Mouse (Mus musculus) frontal cortex, postnatal 10 days (tissue): ENCODE results near the gene Zfp598.
"Not testable (repeated sequence)": the region's sequence is repeated elsewhere in the genome, so short reads cannot be mapped to it uniquely, and the experiment has no call there.

ENCODE experiments used
- DNase-seq, 2 experiments: peaks; one replicate each; pipeline ENCODE4 v3.0.0; 2022; ENCODE audit warnings: low spot score in 2 of 2, mixed read lengths in 1 of 2

The Zfp598 gene

DNA sequence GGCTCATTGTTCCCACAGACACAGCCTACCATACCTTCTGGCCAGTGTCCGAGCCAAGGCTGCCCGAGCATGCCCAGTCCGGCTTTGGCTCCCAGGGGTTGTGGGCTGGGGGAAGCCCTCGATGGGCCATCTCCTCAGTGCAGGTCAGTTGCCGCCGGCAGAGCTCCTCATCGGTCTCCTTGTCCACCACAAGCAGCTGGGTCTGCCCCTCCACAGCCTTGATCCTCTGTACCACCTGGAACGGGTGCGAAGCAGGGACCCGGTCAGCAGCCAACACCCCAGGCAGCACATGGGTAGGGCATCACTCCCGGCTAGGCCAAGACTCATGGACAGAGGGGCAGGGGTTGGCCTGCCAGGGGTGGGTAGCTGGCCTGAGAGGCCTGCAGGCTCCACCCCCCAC lies 22.0 kb upstream of the Zfp598 start:
- DNase-seq, result no peak

DNA sequence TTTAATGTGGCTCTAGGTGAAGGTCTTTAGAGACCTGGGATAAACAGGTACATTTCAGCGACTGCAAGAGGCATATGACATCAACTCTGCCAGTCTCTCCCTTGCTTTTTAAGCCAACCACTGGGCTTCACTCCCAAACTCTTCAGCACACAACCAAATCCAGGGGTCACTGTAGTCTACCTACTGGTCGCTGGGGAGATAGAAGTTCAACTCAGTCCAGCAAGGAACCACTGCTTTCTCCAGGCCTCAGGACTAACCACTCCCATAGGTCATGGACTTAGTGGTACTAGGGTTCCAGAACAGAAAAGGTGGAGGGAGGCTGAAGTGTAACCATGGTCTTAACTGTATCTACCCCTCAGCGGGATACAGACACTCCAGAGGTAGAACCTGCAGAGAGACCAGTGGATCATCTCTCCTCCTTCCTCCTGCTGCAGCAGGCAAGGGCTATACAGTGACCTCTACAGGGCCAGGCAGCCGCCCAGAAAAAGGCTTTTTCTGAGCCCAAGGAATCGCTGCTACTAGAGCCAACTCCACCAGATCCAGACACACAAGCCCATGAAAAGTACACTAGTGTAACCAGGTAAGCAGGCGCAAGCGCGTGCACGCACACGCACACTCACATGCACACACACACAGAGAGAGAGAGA lies 20.6 kb upstream of the Zfp598 start:
- DNase-seq, result no peak

DNA sequence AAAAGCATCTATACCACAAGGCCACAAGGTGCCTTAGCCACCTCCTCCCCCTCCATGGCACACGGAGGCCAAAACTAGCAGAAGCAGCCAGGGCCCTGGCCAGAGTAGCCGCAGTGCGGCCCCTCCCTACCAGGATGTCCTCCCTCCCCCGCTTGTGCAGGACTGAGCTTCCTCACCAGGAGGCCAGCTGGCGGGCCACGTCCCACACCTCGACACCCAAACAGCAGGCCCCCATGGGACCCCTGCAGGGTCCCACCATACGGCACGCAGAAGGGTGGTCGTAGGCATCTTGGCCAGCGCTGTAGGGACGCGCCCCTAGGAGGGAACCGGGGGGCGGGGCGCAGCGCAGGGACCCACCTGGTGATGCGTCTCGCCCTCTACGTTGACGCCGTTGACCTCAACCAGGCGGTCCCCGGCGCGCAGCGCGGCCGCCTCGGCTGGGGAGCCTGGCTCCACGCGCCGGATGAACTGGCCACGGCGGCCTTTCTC lies 19.9 kb upstream of the Zfp598 start:
- no peak for DNase-seq

DNA sequence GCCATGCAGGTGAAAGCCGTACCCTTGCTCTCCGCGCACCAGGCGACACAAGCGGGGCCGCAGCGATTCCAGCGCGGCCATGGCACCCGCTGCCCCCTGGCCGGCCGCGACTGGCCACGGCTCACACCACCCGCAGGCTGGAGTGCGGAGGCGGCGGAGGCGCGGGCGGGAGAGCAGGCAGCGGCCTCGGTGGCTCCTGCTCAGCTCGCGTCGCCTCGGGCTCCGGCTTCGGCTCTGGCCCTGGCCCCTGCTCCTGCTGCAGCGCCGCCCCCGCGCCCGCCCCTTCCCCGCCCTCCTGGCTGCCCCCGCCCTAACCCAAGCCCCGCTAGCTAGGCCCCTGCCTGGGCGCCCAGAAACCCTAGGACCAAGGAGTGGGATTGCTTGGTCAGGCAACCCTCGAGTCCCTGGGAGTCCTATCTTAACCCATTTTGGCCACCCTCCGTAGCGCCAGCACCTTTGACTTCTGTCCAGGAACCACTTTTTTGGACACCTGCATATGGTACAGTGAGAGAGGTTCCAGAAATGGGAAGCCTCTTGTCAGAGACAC lies 19.3 kb upstream of the Zfp598 start, which contains the start of gene Slc9a3r2:
Slc9a3r2 (minus strand) TSS at position 258 of the 547 bp plus-strand sequence.
- no peak for DNase-seq

DNA sequence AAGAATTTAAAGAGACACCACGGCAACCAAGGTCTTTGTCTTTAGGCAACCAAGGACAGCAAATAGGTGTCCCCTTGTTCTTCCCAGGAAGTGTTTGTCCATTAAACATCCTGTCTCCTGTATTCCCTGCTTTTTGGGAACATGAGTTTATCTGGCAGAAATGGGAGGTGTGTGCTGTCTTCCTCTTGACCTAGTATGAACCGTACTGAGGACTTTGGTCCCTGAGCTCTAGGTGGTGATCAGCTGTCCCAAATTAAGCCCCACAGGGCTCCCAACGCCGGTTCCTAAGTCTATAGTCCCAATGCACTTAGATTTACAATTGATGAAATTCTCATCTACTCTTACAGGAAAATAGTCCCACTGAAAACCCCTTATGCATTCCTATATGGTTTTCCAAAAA lies 18.7 kb upstream of the Zfp598 start:
- no peak for DNase-seq

DNA sequence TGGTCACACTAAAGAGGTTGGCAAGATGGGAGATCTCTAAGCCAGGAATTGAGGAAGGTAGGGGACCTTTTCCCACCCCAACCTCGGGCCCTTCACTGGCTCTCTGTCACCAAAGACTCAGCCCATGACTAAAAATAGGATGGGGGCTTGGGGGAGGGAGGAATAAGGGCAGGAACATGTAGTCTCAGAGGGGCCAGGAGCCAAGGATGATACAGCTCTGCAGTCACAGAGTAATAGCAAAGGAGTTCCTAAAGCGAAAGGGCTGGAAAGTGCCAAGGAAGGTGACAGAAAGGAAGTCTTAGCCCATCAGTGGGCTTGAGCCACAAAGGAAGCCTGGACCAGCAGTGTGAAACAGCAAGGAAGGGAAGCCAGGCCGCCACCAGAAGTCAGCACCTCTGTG lies 17.7 kb upstream of the Zfp598 start:
- no peak for DNase-seq

DNA sequence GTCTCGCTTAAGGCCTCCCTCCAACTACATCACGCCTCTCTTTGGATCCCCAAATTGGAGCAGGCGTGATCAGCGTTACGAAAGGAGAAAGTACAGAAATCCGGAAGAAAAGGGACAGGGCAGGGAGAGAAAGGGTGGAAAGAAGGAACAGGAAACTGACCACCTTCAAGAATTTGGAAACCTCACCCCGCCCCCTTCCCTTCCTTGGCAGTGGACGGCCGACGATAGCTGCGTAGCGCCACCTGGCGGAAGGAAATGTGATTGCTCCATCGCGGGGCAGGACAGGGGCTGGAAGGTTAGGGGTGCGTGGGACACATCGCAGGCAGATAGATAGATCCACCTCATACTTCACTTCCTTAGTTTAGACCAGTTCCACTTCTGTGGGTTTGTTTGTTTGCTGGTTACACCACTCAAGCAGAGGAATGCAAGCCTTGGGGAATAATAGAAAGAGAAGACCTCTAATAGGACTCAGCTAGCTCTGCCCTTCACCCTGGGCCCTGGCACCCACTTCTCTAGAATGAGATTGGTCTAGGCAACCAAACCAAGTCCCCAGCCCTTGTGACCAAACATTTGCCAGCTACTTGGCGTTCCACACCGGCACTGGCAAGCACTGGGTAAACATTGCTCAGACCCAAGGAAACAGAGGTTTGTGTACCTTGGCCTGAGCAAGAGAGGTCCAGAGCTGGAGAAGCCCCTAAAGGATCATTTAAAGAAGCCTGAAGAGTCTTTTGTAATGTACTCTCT lies 15.3 kb upstream of the Zfp598 start:
- DNase-seq, result peak in 1 of 2 experiments; percentile 56

DNA sequence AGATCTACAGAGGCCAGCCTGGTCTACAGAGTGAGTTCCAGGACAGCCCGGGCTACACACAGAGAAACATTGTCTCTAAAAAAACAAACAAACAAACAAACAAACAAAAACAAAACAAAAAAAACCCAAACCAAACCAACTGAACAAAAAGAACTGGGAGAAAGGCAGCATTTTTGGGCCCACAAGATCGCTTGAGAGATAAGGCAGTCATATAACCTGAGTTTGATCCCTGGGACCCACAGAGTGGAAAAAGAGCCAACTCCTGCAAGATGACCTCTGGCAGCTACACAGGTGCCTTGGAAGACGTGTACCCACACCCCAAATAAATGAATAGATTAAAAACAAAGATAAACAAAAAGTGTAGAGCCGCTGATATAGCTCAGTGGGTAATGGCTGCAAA lies 14.5 kb upstream of the Zfp598 start:
- no peak for DNase-seq

DNA sequence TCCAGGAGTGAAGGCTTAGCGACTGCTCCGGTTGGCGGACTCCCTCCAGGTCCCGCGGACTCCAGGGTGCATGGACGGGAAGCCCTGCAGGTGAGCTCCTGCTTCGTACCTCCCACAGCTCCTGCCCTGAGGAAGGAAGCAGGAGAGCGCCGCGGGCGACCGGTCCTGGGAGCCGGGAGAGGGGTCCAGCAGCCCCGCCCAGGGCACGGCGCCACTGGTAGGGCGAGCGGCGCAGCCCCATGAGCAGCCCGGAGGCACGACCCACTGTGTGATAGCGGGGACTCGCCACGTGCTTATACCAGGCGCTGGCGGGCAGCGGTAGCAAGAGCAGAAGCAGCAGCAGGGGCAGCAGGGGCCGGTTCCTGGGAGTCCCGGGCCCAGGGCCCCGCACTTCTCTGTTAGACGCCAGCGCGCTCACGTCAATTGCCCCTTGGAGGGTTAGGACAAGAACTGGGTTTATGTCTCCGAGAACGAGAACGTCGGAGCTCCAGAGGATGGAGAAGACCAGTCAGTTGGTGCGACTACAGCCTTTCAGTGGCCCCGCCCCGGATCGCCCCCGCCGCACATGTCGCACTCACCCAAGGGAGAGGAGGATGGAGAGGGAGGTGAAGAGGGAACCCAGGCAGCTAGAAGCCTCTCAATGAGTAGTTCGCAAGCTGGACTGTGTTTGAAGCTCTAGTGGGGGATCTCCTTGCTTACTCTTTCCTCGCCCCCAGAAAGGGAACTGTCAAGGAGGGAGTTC lies 11.3 kb upstream of the Zfp598 start, which contains the start of gene Npw:
Npw (minus strand) TSS at position 441 of the 742 bp plus-strand sequence.
- no peak for DNase-seq

DNA sequence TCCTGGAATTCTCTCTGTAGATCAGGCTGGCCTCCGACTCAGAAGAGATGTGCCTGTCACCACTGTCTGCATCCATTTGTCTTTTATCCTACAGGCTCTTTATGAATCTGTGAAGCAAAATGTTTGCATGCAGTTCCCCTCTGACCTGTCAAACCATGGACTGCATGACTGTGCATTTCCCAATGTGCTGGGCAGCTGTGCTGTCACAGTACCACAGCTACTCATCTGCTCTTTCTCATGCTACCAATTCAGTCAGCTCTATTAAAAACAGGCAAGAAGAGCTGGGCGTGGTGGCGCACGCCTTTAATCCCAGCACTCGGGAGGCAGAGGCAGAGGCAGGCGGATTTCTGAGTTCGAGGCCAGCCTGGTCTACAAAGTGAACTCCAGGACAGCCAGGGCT lies 2.5 kb upstream of the Zfp598 start:
- not testable (repeated sequence) for DNase-seq

DNA sequence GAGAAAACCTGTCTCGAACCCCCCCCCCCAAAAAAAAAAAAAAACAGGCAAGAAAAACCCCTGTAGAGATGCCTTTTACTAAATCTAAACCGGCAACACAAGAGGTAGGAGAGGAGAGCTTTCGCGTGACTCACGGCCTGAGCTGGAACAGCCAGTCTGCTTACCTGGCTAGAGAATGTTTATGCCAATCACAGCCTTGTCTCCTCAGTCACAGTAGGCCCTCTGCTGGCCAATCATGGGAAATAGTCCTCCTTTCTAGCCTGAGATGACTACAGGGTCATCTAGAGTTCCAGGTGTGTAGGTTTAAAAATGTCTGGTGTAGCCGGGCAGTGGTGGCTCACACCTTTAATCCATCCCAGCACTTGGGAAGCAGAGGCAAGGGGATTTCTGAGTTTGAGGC lies 2.1 kb upstream of the Zfp598 start:
- no peak for DNase-seq

DNA sequence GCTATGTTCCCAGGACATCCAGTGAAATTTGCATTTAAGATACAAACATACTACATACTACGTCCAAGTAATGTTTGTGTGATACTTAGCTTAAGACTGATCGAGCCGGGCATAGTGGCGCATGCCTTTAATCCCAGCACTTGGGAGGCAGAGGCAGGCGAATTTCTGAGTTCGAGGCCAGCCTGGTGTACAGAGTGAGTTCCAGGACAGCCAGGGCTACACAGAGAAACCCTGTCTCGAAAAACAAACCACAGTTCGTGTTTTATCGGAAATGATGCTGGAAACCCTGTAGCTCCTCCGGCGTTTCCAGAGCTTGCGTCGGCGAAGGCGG lies 308 bp upstream of the Zfp598 start:
- not testable (repeated sequence) for DNase-seq

DNA sequence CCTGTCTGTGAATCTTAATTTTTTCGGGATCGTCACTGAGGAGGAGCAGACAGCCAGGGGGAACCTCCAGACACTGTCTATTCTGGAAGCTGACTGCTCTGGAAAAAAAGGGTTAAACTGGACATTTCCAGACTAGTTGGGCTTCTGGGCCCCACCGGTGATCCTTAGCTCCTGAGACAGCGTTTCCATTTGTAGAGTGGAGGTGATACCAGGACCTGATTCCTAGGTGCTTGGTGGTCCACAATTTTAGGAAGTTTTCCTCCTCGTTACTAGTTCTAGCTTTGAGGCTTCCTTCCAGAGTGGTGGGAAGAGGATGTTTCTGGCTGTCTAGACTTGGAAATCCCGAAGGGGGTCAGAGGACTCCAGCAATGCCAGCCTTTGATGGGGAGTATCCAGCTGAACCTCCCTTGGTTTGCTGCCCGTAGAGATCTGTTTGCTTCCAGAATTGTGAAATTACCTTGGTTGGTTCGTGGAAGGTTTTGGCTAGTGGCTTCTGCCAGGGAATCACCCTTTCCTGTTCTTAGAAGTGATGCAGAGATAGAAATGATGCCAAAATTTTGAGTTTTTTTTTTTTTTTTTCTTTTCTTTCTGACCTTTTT lies 858 bp downstream of the Zfp598 start:
- DNase-seq, result no peak

DNA sequence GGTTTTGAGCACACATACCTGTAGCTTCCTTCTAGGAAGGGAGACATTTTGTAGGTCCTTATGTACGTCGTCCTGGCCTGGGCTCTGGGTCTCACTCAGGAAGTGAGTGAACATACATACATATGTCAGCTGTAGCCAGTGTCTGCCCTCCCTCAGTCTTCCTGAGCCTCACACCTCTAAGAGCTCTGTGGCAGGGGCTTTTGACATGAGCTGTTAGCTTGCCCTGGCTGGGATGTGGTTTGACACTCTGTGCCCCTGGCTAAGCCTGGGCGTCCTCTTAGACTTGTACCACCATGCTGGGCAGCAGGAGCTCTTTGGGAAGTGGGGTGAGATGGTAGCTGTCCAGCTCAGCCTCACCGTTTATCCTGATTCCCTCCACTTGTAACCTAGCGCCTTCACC lies 1.9 kb downstream of the Zfp598 start:
- no peak for DNase-seq

DNA sequence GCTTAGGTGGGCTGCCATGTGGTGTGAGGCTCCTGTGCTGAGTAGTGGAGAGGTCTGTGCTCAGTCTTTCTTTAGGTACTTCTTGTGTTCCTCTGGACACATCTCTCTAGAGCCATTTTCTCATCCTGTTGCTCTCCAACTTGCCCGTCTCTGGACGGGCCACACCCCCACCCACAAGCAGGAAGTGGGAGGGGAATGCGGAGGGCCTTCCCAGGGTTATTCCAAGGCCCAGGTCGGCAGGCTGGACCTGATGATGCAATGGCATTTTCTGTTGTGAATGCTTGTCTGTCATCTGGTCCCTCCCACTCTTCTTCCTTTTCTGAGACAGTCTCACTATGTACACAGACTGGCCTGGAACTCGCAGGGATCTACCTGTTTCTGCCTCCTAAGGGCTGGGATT lies 2.7 kb downstream of the Zfp598 start:
- DNase-seq, result no peak

DNA sequence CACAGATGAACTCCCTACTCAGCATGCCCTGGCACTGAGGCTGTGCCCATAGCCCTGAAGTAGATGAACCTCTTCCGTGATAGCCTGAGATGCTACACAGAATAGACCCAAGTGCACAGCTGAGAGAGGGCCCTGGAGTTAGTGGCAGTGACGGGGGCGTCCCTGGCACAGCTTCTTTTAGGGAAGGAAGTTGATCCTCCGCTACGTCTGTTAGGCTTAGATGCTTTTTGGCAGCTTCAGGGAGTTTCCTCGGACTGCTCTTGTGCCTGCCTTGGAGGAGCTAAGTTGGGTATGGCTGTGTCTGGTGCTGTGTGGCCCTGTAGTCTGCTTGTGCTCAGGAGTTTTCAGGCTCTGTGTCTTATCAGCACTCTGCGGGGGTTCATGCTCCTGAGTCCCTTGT lies 4.8 kb downstream of the Zfp598 start:
- DNase-seq, result no peak

DNA sequence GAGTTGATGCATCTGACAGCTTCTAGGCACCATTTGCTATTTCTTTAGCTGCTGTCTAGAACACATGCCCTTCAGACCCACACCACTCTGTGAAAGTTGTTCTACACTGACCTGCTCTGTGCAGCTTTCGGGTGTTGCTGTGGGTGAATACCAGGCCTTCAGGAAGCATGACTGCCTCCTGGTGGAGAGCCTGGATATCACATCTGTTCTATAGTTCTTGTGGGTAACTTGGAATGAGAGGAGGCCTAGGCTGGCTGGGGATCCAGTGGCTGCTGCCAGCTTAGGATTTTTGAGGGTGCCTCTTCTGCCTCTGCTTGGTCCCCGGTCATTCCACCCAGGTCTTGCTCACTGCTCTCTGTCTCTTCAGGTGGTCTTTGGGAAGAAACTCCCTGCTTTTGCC lies 6.7 kb downstream of the Zfp598 start:
- DNase-seq, result peak in 1 of 2 experiments; percentile 61

DNA sequence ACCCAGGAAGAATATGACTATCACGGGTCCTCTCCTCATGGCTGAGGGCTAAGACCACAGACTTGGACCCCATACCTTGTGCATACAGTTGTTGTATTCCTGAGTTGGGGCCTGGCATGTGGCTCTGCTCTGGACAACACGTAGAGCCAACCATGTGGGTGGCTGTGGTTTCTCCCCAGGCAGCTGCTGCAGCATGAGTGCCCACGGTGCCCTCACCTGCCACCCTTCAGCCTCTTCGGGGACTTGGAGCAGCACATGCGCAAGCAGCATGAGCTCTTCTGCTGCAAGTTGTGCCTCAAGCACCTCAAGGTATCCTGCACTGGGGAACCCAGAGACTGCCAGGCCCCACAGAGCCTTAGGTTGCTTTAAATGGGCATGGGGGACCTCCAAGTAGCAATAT lies 7.4 kb downstream of the Zfp598 start:
- DNase-seq, result no peak

DNA sequence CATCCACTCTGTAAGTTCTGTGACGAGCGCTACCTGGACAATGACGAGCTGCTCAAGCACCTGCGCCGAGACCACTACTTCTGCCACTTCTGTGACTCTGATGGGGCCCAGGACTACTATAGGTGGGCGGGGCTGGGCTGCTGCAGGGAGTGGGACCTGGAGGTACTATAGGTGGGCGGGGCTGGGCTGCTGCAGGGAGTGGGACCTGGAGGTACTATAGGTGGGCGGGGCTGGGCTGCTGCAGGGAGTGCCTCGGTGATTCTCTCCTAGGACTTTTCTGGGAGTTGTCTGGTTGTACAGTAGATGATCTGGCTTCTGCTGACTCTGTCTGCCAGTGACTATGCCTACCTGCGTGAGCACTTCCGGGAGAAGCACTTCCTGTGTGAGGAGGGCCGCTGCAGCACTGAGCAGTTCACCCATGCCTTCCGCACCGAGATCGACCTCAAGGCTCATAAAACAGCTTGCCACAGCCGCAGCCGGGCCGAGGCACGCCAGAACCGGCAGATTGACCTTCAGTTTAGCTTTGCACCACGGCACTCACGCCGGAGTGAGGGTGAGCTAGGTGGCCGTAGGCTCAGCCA lies 8.1 kb downstream of the Zfp598 start:
- DNase-seq, result no peak

DNA sequence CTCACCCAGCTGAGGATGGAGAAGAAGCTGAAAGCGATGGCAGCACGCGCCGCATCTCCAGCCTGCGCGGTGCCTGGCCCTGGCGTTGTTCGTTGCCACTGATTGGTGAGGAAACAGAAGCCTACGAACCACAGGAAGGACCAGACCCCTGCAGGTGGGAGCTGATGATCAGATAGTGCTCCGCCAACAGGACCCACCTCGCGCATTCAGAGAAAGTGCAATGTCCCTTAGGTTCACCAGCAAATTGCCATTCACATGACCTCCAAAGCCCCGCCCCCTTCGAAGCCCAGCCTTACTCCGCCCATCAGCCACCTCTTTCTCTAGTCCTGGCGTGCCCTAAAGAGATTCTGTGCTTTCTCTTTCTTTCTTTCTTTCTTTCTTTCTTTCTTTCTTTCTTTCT lies 17.0 kb downstream of the Zfp598 start:
- DNase-seq, result no peak

DNA sequence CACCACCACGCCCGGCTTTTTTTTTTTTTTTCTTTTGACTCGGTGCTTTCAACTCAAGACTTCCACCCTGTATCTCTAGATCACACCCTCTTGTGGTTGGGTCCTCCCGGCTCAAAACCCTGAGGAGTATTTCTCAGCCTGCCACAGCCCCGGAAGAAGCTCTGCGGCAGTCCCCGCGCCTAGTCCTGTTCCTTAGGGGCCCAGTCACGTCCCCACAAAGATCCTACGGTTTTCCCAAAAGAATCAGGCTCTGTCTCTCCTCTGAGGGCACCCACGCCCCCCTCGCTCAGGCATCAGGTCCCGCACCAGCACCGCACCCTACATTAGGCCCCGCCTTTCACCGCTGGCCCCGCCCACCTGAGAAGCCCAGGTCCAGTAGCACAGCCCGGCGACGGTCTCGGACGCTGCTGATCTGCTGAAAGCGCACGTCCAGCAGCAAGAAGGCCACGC lies 17.7 kb downstream of the Zfp598 start:
- no peak for DNase-seq

DNA sequence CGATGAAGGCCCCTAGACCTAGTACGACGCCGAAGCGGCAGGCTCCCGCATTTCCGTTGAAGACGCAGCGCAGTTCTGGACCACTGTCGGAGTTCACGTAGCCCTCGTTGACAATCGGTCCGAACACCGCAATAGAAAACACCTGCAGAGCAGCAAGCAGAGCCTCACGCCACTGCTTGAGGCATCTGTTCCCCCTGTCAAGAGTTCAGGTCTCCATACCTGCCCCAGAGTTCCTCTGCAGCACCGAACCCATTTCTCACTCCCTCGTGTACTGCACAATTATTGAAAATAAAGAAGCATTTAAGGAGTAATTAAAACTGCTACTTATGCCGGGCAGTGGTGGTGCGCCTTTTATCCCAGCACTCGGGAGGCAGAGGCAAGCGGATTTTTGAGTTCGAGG lies 18.1 kb downstream of the Zfp598 start:
- DNase-seq, result no peak
